Mouse (Mus musculus) T-cell, adult 2 months (primary cell): ENCODE results near the gene Rragd.
"Not testable (repeated sequence)": the region's sequence is repeated elsewhere in the genome, so short reads cannot be mapped to it uniquely, and the experiment has no call there.

ENCODE experiments used
- DNase-seq: peaks from one replicate; pipeline ENCODE4 v3.0.0; 2022; ENCODE audit warnings: low spot score

The Rragd gene

GRCm38 (mm10) chr4:32982716-32983175 lies at the start of gene Rragd:
Rragd (plus strand) TSS chr4:32983037.
- peak; percentile 40 for DNase-seq

DNA sequence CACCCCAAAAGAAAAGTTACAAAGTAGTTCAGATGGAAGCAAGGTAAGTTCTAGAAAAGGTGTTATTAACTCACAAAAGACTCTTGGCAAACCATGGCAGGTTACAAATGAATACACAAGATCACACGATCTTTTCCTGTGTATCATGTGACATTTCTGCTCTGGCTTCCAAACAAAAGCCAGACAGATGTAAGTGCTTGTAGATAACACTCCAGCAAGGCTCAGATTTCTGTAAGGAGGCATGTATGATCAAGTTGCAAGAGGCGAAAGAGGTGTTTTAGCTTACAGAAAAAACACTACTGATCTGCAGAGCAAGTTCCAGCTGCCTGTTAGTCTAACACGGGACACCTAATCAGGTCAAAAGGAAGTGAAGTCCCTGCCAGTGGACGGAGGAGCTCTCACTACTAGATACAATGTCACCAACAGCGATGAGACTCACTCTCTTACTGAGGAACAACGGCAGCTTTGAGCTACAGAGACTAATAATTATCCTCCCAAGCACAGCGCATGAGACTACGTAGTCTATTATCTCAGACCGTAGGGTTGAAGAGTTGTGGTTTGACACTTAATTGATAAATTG lies 46.0 kb upstream of the Rragd start:
- no peak for DNase-seq

- DNase-seq, result no peak
Measured at GRCm38 (mm10) chr4:32939521-32939920, 43.3 kb upstream of the Rragd start.

GRCm38 (mm10) chr4:32939964-32940363 lies 42.9 kb upstream of the Rragd start:
- DNase-seq, result no peak

GRCm38 (mm10) chr4:32940984-32941383 lies 41.9 kb upstream of the Rragd start:
- DNase-seq, result no peak

GRCm38 (mm10) chr4:32947631-32948030 lies 35.2 kb upstream of the Rragd start:
- DNase-seq, result no peak

GRCm38 (mm10) chr4:32948696-32949095 lies 34.1 kb upstream of the Rragd start:
- no peak for DNase-seq

GRCm38 (mm10) chr4:32950356-32951034 lies 32.3 kb upstream of the Rragd start, which contains the start of gene Ankrd6:
Ankrd6 (minus strand) TSS chr4:32950841.
- DNase-seq, result peak; percentile 59

- no peak for DNase-seq
Measured at GRCm38 (mm10) chr4:32951035-32951940, 31.5 kb upstream of the Rragd start.

DNA sequence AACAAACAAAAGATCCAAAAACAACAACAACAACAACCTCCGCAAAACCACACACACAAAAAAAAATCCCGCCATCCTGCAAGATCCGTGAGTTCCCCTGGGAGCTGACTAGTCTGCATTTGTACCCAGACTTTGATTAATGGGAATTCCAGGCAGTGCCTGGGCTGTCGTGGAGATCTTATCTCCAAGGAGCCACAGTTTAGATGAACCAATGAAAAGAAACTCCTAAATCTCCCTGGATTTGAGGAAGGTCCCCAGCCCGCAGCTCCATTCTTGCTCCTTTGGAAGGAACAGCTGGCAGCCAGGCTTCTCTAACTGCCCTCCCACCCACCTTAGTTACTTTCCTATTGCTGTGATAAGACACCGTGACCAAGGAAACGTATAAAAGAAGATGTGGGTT lies 30.2 kb upstream of the Rragd start:
- no peak for DNase-seq

DNA sequence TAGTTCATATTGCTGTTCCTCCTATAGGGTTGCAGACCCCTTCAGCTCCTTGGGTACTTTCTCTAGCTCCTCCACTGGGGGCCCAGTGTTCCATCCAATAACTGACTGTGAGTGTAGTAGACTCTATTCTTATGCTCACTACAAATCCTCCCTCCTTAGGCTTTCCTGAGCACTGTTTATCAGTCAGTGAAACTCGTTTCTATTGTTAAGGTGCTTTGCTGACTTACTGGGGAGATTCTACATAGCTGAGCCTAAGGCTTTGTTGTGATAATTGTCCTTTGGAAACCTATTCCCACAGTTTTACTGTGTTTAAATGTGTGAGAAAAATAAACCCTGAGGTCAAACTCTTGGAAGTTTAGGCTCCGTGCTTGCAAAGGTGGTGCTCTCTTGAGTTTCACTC lies 26.4 kb upstream of the Rragd start:
- DNase-seq, result no peak

GRCm38 (mm10) chr4:32961394-32961793 lies 21.4 kb upstream of the Rragd start:
- no peak for DNase-seq

DNA sequence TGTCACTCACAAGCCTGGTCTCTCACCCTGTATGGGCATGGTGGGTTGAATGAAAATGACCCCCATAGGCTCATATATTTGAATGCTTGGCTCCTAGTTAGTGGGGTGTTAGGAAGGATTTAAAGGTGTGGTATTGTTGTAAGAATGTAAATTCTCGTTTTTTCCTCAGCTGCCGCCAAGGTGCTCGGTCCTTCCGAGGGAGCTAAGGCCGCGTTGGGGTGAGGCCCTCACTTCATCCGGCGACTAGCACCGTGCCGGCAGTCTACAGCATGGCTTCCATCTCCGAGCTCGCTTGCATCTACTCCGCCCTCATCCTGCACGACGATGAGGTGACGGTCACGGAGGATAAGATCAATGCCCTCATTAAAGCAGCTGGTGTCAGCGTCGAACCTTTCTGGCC lies 18.2 kb upstream of the Rragd start:
- not testable (repeated sequence) for DNase-seq

DNA sequence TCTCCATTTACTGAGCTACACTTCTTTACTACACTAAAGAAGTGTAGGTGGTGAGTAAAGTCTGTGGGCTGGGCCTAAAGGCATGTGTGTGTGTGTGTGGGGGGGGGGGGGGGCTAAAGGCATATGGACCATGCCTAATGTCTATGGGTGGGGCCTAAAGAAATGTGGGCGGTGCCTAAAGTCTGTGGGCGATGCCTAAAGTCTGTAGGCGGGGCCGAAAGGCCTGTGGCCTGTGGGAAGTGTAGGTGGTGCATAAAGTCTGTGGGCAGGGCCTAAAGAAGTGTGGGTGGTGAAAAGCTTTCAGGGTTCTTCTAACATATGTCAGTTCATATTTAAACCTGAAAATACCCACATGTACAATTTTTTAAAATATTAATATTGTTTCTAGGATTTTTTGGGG lies 5.5 kb upstream of the Rragd start:
- no peak for DNase-seq

DNA sequence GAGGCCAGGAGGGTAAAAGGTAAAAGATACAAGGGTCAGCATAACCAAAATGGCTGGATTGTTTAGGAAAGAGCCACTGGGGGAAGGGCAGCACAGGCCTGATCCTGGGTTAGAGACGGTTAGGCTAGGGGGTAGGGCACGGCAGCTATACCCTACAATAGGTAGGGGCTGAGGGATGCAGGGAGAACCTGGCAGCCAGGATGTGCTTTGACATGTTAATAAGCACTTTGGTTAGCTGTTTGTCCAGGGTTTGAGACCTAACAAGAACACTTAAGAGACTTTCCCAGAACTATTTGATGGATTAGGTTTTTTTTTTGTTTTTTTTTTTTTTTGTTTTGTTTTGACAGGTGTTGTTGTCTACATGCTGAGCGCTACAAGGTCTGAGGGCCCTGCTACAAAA lies 2.8 kb upstream of the Rragd start:
- no peak for DNase-seq

DNA sequence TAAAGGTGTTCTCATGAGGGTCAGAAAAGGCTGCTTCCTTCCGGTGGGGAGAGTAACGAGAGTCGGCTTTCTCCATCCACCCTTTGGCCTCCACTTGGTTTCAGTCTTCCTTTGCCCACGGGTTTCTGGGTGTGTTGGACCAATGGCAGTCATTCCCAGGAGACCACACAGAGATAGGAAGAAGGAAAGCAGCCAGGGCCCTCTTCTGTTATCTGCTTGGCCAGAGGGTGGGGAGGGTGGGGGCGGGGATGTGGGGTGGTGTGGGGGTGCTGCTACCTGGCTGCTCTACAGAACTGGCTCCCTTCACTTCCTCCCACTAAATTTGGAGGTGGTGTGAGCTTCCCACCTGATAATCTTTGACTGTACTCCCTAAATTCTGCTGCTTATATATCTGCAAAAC lies 1.2 kb upstream of the Rragd start:
- DNase-seq, result no peak

DNA sequence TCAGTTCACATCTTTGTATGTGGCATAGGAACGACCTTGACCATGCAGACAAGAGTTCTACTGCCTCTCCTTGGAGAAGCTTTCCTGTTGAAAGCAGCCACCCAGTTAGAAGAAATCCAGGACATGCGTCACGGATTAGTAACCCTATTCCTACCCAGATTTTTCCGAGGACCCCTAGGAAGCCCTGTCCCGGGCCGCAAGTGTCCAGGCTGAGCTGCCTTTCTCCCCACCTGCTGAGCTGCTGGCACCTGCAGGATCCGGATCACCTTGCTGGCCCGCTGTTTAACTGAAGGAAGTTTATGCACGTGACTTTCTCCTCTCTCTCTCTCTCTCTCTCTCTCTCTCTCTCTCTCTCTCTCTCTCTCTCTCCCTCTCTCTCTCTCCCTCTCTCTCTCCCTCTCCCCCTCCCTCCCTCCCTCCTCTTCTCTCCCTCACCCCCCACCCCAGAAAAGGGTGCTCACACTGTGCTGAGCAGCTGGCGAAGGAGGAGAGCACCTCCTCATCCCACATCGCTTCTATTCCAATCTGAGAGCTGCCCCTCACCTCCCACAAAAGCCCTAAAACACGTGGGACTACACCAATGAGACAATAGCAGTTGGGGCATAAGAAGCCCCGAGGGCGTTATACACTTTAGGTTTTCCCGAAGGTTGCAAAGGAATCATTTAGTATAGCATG lies 659 bp upstream of the Rragd start:
- no peak for DNase-seq

DNA sequence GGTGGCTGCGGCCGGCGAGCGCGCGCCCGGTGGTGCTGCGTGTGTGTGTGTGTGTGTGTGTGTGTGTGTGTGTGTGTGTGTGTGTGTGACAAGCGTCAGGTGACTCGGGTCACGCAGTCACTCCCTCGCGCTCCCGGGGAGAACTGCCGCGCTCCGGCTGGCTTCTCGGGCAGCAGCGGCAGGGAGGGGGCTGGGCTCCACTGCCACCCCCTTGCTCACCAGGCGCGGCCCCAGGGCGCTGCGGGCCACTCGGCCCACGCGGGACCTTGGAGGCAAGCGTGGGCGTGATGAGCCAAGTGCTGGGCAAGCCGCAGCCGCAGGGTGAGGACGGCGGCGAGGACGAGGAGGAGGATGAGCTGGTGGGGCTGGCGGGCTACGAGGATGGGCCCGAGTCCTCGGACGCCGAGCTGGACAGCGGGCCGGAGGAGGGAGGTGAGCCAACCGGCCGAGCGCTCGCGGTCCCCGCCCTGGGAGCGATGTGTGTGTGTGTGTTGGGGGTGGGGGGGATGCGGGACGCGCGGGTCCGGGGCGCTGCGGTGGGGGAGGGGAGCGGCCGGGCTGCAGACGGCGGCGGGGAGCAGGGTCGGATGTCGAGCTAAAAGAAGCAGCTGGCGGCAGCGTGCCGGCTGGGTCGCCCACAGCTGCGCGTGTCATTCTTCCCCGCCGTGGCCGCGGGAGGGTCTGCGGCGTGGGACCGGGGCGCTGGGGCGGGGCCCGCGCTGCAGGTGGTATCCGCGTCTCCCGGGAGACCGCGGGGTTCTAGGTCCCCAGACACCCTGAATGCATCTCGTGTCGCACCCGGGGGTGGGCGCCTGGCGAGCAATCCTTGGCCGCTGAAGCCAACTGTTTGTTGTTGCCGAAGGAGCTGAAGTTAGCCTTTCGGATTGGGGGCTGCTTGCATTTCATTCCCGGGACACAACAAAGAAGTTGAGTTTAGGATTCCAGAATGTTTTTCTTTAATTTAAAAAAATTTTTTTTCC lies 629 bp downstream of the Rragd start:
- DNase-seq, result peak; percentile 66

DNA sequence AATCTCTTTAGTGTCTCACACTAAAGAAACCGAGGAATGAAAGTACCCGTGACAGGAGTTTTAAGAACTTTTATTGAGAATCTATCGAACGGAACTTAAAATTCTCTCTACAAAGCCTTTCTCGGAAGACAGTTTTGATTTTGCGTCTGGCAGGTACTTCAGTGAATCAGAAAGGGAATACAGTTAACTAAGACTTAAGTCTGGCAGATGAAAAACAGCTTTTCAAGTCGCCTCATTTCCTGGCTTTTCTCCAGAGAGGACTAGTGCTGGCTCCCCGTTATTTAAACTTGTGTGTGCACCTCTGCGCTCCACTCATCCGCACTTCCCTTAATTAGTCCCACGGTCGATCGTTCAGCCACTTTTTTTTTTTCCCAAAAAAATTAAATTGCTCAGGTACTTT lies 1.4 kb downstream of the Rragd start:
- DNase-seq, result no peak

- no peak for DNase-seq
Measured at GRCm38 (mm10) chr4:32984801-32985675, 2.2 kb downstream of the Rragd start.
